Comparison of ENCODE assay signal across 8 mouse cellular contexts in the genomic region with DNA sequence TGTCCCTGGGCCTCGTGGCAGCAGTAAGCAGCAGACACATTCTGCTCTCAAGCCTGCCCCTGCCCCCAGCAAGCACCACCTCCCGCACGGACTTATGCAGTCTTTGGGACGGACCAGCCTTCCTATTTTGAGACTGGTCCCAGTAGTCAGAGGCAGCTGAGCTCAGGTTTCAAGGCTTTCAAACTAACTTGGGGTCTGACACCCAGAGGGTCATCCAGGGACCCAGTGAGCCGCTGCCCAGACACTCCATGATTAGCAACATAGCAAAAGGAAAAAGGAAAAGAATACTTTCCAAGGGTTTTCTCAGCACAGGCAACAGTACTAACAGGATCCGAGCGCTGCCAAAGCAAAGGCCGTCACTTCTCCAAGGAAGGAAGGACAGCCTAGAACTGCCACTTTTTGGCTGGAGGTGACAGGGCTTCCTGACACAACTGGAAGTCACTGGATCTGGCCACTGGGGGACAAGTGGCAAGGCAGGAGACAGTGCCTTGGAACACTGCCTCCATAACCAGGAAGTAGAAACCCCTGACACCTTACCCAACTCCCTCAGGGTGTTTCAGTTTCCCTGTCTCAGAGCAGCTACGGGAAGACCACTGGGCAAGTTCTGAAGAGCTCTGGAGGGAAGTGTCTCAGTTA. TPM values are rescaled to one million over a fixed set of nuclear protein-coding genes. Genes with fewer than 3 reads are reported as not detected.
DNase-seq lines count a peak whose midpoint lies in the region; ATAC-seq lines count a peak whose summit lies in the region.

No protein-coding gene starts in this region.

- H3K36me3 ChIP-seq in forebrain, embryonic 10.5 days (replicated peaks), result peaks cover 33% of the 10 kb centered on the region
- 0 out of 2 replicates have a peak, but pooled peaks cover 2% of the 10 kb centered on the region for H3K36me3 ChIP-seq in forebrain, embryonic 13.5 days (ENCODE audit: poor library complexity, severe bottlenecking)
- H3K36me3 ChIP-seq in intestine, embryonic 16.5 days (ENCODE audit: control insufficient read depth, insufficient read depth, low read length), result 0 out of 2 replicates have a peak, but pooled peaks cover 3% of the 10 kb centered on the region
- peaks cover 4% of the 10 kb centered on the region; the same call in 1 of the 2 replicates for H3K36me3 ChIP-seq in lung, embryonic 15.5 days

- no peak overlapping the region for H3K4me3 ChIP-seq in forebrain, embryonic 10.5 days
- H3K4me3 ChIP-seq in forebrain, embryonic 13.5 days, result no peak overlapping the region
- no peak overlapping the region for H3K4me3 ChIP-seq in intestine, embryonic 16.5 days (ENCODE audit: low read length)
- no peak overlapping the region for H3K4me3 ChIP-seq in lung, embryonic 15.5 days

- no peak overlapping the region for H3K4me2 ChIP-seq in forebrain, embryonic 13.5 days
- H3K4me2 ChIP-seq in intestine, embryonic 16.5 days (ENCODE audit: low read depth, low read length), result peak overlapping the region; percentile 39; the same call in 1 of the 2 replicates
- no peak overlapping the region; the same call in 1 of the 2 replicates for H3K4me2 ChIP-seq in lung, embryonic 15.5 days

- ATAC-seq in forebrain, embryonic 13.5 days, result no peak
- no peak for ATAC-seq in intestine, embryonic 16.5 days
- 0 out of 2 replicates have a peak, but pooled peaks have one; percentile 6 for ATAC-seq in lung, embryonic 15.5 days (ENCODE audit: borderline replicate concordance, extremely low read depth, low FRiP score, low TSS enrichment)

- peaks cover 67% of the 10 kb centered on the region for H3K4me1 ChIP-seq in forebrain, embryonic 10.5 days
- H3K4me1 ChIP-seq in forebrain, embryonic 13.5 days, result peaks cover 39% of the 10 kb centered on the region
- H3K4me1 ChIP-seq in intestine, embryonic 16.5 days (ENCODE audit: control insufficient read depth, insufficient read depth, low read length), result peaks cover 69% of the 10 kb centered on the region
- H3K4me1 ChIP-seq in lung, embryonic 15.5 days, result peaks cover 84% of the 10 kb centered on the region

- WGBS in forebrain, embryonic 10.5 days, result 56% methylated on average over 9 of the region's 9 CpGs
- 45% methylated on average over 9 of the region's 9 CpGs for WGBS in forebrain, embryonic 13.5 days
- 43% methylated on average over 9 of the region's 9 CpGs for WGBS in intestine, embryonic 16.5 days
- 20% methylated on average over 9 of the region's 9 CpGs for WGBS in lung, embryonic 15.5 days

- no peak overlapping the region for H3K9ac ChIP-seq in forebrain, embryonic 13.5 days
- peak overlapping the region; percentile 66 for H3K9ac ChIP-seq in intestine, embryonic 16.5 days (ENCODE audit: low read depth, low read length)
- 0 out of 2 replicates have a peak overlapping the region, but pooled peaks have one; percentile 4 for H3K9ac ChIP-seq in lung, embryonic 15.5 days

- H3K27ac ChIP-seq in forebrain, embryonic 10.5 days, result peak overlapping the region; percentile 81
- H3K27ac ChIP-seq in forebrain, embryonic 13.5 days, result no peak overlapping the region
- peak overlapping the region; percentile 99 for H3K27ac ChIP-seq in intestine, embryonic 16.5 days (ENCODE audit: low read length)
- peak overlapping the region; percentile 98 for H3K27ac ChIP-seq in lung, embryonic 15.5 days

- no peak for DNase-seq in forebrain, embryonic 10.5 days (ENCODE audit: extremely low spot score, low spot score)
- DNase-seq in gastrocnemius, adult 8-10 months (ENCODE audit: low spot score in 2 of 2), result peak; percentile 52 to 55
- no peak for DNase-seq in urinary bladder, postnatal 25 days (ENCODE audit: low spot score)
- DNase-seq in natural killer cell, adult 2 months (ENCODE audit: low spot score in 2 of 2), result no peak
- no peak for DNase-seq in retina, embryonic 14.5 days (ENCODE audit: low spot score)

- H3K27me3 ChIP-seq in forebrain, embryonic 10.5 days (ENCODE audit: poor library complexity, severe bottlenecking), result peaks cover 7% of the 10 kb centered on the region; the same call in 1 of the 2 replicates
- no peaks in the 10 kb centered on the region for H3K27me3 ChIP-seq in forebrain, embryonic 13.5 days
- H3K27me3 ChIP-seq in intestine, embryonic 16.5 days (replicated peaks; ENCODE audit: control insufficient read depth, insufficient read depth, low read length), result no peaks in the 10 kb centered on the region
- H3K27me3 ChIP-seq in lung, embryonic 15.5 days, result no peaks in the 10 kb centered on the region

- no peaks in the 10 kb centered on the region for H3K9me3 ChIP-seq in forebrain, embryonic 10.5 days
- no peaks in the 10 kb centered on the region for H3K9me3 ChIP-seq in forebrain, embryonic 13.5 days (replicated peaks)
- H3K9me3 ChIP-seq in intestine, embryonic 16.5 days (ENCODE audit: control insufficient read depth, low read length), result no peaks in the 10 kb centered on the region
- no peaks in the 10 kb centered on the region for H3K9me3 ChIP-seq in lung, embryonic 15.5 days

RNA-seq across cellular contexts. Expression of gene Bmf, which starts 9.5 kb away (rescaled TPM):
- polyA plus RNA-seq in forebrain, embryonic 10.5 days (2016; fragmentation: Nextera tagmentation; extraction: Ambion mirVana), result 3.8 and 4.5 TPM in 2 replicates
- polyA plus RNA-seq in forebrain, embryonic 13.5 days (2015; fragmentation: Nextera tagmentation; extraction: Ambion mirVana), result 1.6 and 2.8 TPM in 2 replicates
- total RNA-seq in gastrocnemius, adult 8-10 months (2022), result 1 to 10 TPM; 1.6 to 4.7 (median 1.9) TPM
- 2.3 and 2.4 TPM in 2 replicates for polyA plus RNA-seq in intestine, embryonic 16.5 days (2015; fragmentation: Nextera tagmentation; extraction: Ambion mirVana)
- polyA plus RNA-seq in lung, embryonic 15.5 days (2015; fragmentation: Nextera tagmentation; extraction: Ambion mirVana), result 5.5 and 8.5 TPM in 2 replicates

RNA-seq across cellular contexts. Expression of gene Bub1b, which starts 58.0 kb away (rescaled TPM):
- polyA plus RNA-seq in forebrain, embryonic 10.5 days (2016; fragmentation: Nextera tagmentation; extraction: Ambion mirVana), result 168 and 179 TPM in 2 replicates
- polyA plus RNA-seq in forebrain, embryonic 13.5 days (2015; fragmentation: Nextera tagmentation; extraction: Ambion mirVana), result 80.7 and 85.2 TPM in 2 replicates
- total RNA-seq in gastrocnemius, adult 8-10 months (2022), result under 1 TPM in 2 of 4 experiments, not detected in 2; 0.13 to 0.38 TPM
- polyA plus RNA-seq in intestine, embryonic 16.5 days (2015; fragmentation: Nextera tagmentation; extraction: Ambion mirVana), result 58.4 and 63.6 TPM in 2 replicates
- polyA plus RNA-seq in lung, embryonic 15.5 days (2015; fragmentation: Nextera tagmentation; extraction: Ambion mirVana), result 114 and 115 TPM in 2 replicates

Comparison
In these comparisons a context has a peak if more than half of its experiments do, and no peak if none do; other contexts are left out.
1. DNase-seq: peak in gastrocnemius, adult 8-10 months (2 of 2); none in forebrain, embryonic 10.5 days (single experiment), urinary bladder, postnatal 25 days (single experiment), natural killer cell, adult 2 months (0 of 2) and retina, embryonic 14.5 days (single experiment).